Mouse (Mus musculus) embryonic fibroblast, embryonic 13.5 days (primary cell): ENCODE measurements around the gene Umad1.

Source experiments
- CTCF ChIP-seq: IDR thresholded peaks from 2 replicates; pipeline ENCODE4 v1.5.1; 2011; ENCODE audit warnings: mild to moderate bottlenecking, control low read depth, low read length, moderate library complexity, borderline replicate concordance; ENCODE audit not compliant: insufficient read depth
- POLR2A ChIP-seq: IDR thresholded peaks from 2 replicates; pipeline ENCODE4 v1.6.1; 2011; ENCODE audit warnings: low read depth, mild to moderate bottlenecking, control low read depth, low read length, moderate library complexity

DNA sequence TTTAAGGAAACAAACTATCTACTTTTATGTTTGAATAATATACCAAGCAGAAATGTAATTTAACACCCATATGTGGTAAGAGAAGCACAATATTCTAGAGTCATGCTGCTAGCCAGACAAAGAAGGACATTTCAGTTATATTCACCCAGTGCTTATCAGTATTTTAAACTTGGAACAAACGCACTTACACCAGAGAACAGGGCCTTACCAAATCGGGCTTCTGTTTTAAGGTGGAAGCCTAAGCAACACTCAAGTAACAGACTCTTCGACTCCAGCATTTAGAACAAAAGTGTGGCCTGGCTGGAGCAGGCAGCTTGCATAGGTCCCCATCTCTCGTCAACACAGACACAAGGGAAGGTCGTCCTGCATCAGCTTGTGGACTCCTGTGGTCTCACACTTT lies 229.2 kb downstream of the Umad1 start:
- no peak for TF ChIP-seq POLR2A
- no peak for TF ChIP-seq CTCF
